In the genomic region with DNA sequence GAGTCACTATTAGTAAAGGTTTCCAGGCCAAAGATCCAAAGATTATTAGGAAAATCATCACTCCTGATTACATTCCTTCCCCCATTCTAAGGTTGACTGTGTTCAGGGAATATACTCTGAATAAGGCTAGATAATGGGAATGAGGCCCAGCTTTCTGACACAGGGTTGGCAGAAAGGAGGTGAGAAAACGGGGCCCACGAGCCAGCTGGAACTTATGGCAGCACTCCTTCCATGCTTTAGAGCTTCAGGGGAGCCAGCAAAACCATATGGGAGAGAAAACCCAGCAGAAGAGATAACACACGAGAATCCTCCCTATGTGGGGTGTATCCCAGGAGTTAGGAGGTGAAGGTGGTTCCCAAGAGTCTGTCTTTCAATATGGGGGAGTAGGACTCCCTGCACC, we compare ENCODE assay signal across 10 mouse cellular contexts.
DNase-seq lines count a peak whose midpoint lies in the region; ATAC-seq lines count a peak whose summit lies in the region.
"Had no signal": no experiment of that assay in that cellular context is flagged by ENCODE, and none has a peak within 500 bp of the region (broad histone marks: within the 10 kb centered on the region; RNA-seq: fewer than 3 reads in every experiment).

No protein-coding gene starts in this region.

- DNase-seq in cerebellum, adult 18-20 months = peak; percentile 34 to 40
- peak; percentile 48 to 67 for DNase-seq in cerebellum, postnatal 25 days
- peak; percentile 72 for DNase-seq in layer of hippocampus, adult 9-10 months (ENCODE audit: low spot score)
- peak; percentile 88 for DNase-seq in right cerebral cortex, adult 18-20 months
- no peak for DNase-seq in natural killer cell, adult 2 months (ENCODE audit: low spot score in 2 of 2)
- no peak for DNase-seq in thymus, postnatal 0 days (ENCODE audit: low spot score)
- no peak for DNase-seq in liver, embryonic 11.5 days (ENCODE audit: low spot score)
- DNase-seq: liver, embryonic 13.5 days had no signal

- no peaks in the 10 kb centered on the region for H3K4me1 ChIP-seq in liver, embryonic 11.5 days (replicated peaks; ENCODE audit: control insufficient read depth, insufficient read depth, low read length)
- H3K4me1 ChIP-seq: liver, embryonic 13.5 days had no signal

- WGBS in liver, embryonic 11.5 days = 68% methylated on average over 3 of the region's 3 CpGs

- no peak overlapping the region for H3K4me3 ChIP-seq in liver, embryonic 11.5 days (ENCODE audit: low read depth, low read length)
- H3K4me3 ChIP-seq: erythroblast, embryonic 14.5 days; liver, embryonic 13.5 days had no signal

- ATAC-seq in liver, embryonic 11.5 days (replicated peaks; ENCODE audit: low FRiP score) = no peak

- no peaks in the 10 kb centered on the region for H3K9me3 ChIP-seq in liver, embryonic 11.5 days (ENCODE audit: control insufficient read depth, low read length)
- H3K9me3 ChIP-seq: liver, embryonic 13.5 days had no signal

- no peaks in the 10 kb centered on the region for H3K36me3 ChIP-seq in liver, embryonic 11.5 days (ENCODE audit: control insufficient read depth, insufficient read depth, low read length)
- H3K36me3 ChIP-seq: liver, embryonic 13.5 days had no signal

- H3K27me3 ChIP-seq in liver, embryonic 11.5 days (replicated peaks; ENCODE audit: control insufficient read depth, insufficient read depth, low read length) = no peaks in the 10 kb centered on the region
- H3K27me3 ChIP-seq: liver, embryonic 13.5 days had no signal

- no peak overlapping the region for H3K4me2 ChIP-seq in liver, embryonic 11.5 days
- H3K4me2 ChIP-seq: liver, embryonic 13.5 days had no signal

- H3K9ac ChIP-seq in liver, embryonic 11.5 days (ENCODE audit: low read depth, low read length) = no peak overlapping the region
- H3K9ac ChIP-seq: liver, embryonic 13.5 days had no signal

- H3K27ac ChIP-seq in liver, embryonic 11.5 days (ENCODE audit: low read depth, low read length) = no peak overlapping the region
- H3K27ac ChIP-seq: kidney, postnatal 0 days; liver, embryonic 13.5 days had no signal

Comparison
In these comparisons a context has a peak if more than half of its experiments do, and no peak if none do; other contexts are left out.
1. DNase-seq: peak in cerebellum, adult 18-20 months (2 of 2), cerebellum, postnatal 25 days (2 of 2), layer of hippocampus, adult 9-10 months (single experiment) and right cerebral cortex, adult 18-20 months (single experiment); none in natural killer cell, adult 2 months (0 of 2), thymus, postnatal 0 days (single experiment) and liver, embryonic 11.5 days (single experiment).